Mouse (Mus musculus) adrenal gland, adult 18-20 months (tissue): Measurements from ENCODE around the gene Gps1. TPM values are rescaled to one million over a fixed set of nuclear protein-coding genes. Genes with fewer than 3 reads are reported as not detected.
"Not testable (repeated sequence)": the region's sequence is repeated elsewhere in the genome, so short reads cannot be mapped to it uniquely, and the experiment has no call there.

Experiments
- DNase-seq, 2 experiments: peaks; one replicate each; pipeline ENCODE4 v3.0.0; 2021 to 2022; ENCODE audit warnings: low spot score in 2 of 2
- total RNA-seq, 2 experiments: library from RNA; stranded (reverse); gene quantifications; 1 replicate in 1 of 2; 2 replicates in 1 of 2; pipeline ENCODE4 v1.2.3; 2021

Gps1 gene
- total RNA-seq, 2 experiments from 2014 or later: 118 to 138 TPM

DNA sequence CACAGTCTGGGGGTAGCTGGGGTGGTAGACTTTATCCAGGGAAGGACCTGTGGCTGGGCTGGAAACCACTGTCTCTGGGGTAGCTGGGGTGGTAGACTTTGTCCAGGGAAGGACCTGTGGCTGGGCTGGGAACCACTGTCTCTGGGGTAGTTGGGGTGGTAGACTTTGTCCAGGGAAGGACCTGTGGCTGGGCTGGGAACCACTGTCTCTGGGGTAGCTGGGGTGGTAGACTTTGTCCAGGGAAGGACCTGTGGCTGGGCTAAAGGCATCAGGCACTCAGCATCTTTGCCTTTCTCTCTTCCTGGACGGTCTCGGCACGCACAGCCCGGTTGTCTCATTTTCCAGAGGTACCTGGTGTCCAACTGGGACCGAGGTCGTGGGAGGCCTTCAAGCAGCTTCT lies 2.7 kb upstream of the Gps1 start:
- DNase-seq: not testable (repeated sequence)

DNA sequence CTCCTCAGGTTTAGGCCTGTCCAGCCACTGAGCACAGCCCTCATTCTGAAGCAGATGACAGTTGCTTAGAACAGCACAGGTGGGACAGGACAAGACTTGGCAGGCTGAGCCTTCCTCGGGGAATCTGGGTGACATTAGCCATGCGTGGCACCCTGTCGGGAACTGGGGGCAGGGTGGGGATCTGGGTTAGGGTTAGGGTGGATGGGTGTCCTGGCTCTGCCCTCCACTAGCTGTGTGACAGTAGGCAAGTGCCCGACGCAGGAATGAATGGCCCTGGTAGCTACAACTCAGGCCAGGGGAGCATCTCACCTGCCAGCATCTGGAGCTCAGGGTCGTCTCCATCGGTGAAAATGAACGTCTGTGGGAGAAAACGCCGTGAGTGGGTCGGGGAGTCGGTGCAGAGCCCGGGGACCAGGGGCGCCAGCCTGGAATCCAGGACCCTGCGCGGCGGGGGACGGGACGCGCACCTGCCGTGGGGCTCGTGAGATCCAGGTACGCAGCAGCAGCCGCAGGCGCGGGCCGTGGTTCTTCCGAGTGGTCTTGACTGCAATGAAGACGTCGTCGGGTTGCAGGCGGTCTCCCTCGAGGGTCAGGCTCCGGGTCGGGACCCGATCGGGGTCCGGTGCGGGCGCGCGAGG lies 527 bp upstream of the Gps1 start:
- peak in 1 of 2 experiments; percentile 43 for DNase-seq

DNA sequence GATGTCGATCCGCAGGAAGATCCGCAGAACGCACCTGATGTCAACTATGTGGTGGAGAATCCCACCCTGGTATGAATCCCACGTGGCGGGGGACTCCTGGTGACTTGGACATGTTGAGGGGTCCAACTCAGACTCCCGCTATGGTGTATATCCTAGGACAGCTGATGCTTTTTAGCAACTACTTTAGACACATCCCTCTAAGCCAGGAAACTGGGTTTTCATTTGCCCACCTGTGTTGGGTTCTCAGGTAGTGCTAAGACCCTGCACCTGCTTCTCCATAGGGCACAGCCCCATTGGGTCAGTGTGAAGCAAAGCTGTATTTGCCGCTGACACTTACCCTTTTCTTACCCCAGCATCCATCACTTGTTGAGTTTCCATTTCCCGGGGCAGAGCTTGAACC lies 1.1 kb downstream of the Gps1 start:
- no peak for DNase-seq

DNA sequence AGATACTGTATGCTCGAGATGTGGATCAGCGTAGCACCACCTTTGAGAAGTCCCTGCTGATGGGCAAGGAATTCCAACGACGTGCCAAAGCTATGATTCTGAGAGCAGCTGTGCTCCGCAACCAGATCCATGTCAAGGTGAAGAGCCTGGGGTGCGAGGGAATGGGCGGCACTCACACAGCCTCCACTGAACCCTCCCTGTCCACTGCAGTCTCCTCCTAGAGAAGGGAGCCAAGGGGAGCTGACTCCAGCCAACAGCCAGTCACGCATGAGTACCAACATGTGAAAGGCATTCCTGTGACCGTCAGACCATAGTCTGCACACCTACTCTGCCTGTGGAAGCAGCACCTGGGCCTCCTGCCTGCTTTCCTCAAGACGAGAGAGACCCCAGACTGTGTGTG lies 4.4 kb downstream of the Gps1 start:
- not testable (repeated sequence) for DNase-seq

DNA sequence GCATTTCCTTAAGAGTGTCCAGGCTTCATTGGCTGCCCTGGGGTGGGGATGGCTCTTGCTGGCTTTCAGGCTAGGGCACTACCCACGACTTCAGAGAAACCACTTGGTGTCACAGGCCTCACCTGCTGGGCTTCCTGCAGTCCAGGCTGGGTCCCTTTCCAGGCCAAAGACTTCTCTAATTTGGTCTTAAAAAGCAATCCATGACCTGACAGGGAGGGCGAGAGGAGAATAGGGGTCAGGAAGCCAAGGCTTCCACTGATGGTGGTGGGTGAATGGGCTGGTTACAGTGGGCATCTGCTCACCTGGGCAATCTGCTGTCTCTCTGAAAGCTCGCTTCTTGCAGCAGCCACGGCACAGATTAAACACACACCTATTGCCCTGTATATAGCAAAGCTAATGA lies 5.3 kb downstream of the Gps1 start:
- DNase-seq: no peak

DNA sequence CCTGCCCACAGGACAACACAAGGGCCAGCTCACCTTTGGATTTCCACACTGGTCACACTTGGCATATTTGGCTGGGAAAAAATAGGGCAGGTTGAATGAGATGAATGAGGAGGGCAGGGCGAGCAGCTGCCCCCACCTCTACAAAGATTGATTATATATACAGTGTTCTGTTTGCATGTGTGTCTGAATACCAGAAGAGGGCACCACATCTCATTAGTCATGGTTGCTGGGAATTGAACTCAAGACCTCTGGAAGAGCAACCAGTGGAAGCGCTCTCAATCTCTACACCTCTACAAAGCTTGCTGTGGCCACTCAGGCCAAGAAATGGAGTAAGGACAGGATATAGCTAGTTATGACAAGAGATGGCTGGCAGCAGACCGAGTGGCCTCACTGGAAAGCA lies 5.7 kb downstream of the Gps1 start:
- DNase-seq: no peak

DNA sequence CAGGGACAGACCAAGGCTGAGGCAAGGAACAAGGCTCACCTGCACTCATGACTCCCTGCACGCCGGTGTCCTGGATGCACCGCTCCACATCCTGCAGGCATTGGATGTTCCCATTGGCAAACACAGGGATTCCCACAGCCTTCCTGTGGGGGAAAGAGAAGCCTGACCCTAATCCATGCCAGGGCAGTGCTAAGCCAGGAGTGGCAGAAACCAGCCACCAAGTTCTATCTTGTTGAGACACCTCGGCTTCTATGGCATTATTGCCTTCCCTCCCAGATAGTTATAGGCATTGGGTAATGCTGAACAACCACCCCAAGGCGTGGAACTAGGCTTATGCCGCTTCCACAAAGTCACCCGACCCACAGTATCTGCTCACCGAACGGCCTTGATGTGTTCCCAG lies 8.6 kb downstream of the Gps1 start:
- no peak for DNase-seq

DNA sequence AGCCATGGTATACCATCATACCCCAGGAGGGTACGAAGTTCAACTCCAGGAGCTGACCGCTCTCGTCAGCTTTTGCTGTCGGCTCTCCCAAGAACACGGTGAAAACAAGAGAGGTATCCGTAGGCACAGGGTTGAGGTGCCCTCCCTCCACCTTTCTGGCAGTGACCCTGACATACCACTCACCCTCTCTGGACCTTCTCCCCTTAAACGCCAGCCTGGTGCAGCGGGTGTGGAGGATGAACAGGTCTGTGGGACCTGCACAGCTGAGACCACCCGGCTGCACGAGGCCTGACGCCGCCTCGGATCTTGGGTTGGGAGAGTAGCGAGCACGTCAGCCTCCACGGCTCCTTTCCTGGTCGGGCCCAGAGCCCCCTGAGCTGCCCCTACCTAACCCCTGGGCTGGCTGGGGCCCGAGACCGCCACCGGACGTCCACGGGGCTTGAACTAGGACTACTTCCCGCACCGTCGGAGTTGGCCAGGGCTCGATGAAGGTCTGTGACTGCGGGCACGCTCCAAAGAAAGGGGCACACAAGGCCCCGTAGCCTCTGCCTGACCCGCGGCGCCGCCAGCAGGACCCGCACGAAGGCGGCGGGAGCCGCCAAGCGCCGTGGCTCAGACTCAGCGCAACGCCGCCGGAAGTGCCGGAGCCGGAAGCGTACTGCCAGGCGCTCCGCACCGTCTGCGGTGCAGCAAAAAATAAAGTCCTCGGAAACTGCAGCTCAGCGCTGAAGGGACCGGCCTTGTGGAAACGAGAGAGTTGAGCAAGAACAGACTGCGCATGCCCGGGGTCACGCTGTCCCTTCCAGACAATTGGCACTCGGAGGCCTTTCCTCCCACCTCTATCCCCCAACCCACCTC lies 11.9 kb downstream of the Gps1 start, which contains the start of gene Dus1l:
Gene Dus1l (minus strand): TSS at position 648 of the 858 bp plus-strand sequence.
- peak; percentile 98 to 99 for DNase-seq

DNA sequence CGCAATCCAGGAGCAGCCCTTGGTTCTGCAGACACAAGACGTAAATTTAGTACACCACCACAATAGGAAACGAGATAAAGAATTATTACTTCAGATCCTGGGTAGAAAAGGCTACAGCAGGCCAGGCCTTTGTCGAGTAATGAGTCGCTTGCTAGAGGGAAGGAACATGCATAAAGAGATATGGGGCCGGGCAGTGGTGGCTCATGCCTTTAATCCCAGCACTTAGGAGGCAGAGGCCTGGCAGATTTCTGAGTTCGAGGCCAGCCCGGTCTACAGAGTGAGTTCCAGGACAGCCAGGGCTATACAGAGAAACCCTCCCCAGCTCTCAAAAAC lies 12.5 kb downstream of the Gps1 start:
- no peak for DNase-seq

DNA sequence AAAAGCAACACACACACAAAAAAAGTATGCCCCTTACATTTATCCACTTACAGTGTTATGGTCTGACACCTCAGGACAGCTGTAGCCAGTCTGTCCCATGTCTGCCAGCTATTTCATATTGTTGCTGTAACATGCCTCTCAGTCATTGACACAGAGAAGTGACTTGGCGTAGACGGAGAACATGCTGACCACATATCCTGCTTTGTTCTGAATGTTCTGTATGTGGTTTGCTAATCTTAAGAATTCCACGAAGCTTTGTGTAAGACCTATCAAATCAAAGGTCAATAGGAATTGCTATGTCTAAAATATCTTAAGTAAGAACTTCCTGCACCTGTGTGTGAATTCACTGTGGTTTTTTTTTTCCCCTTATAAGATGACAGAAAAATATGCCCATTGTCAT lies 14.2 kb downstream of the Gps1 start:
- no peak for DNase-seq

DNA sequence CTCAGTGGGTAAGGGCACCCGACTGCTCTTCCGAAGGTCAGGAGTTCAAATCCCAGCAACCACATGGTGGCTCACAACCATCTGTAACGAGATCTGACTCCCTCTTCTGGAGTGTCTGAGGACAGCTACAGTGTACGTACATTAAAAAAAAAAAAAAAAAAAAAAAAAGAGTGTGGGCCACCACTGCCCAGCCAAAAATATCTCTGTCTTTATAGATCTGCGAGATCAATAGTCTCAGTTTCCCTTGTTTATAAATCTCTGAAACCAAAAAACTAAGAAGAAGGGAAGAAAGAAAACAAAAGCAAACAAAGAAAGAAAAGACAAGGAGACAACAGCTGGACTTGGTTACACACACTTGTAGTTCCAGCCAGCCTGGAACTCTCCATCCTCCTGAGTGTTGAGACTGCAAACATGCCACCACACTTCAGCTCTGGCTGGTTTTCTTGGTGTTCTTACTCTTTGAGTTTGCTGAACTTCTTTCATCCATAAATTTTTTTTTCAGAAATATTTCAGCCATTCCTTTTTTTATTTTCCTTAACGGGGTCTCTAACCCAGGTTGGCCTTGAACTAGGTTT lies 15.3 kb downstream of the Gps1 start:
- DNase-seq: no peak

DNA sequence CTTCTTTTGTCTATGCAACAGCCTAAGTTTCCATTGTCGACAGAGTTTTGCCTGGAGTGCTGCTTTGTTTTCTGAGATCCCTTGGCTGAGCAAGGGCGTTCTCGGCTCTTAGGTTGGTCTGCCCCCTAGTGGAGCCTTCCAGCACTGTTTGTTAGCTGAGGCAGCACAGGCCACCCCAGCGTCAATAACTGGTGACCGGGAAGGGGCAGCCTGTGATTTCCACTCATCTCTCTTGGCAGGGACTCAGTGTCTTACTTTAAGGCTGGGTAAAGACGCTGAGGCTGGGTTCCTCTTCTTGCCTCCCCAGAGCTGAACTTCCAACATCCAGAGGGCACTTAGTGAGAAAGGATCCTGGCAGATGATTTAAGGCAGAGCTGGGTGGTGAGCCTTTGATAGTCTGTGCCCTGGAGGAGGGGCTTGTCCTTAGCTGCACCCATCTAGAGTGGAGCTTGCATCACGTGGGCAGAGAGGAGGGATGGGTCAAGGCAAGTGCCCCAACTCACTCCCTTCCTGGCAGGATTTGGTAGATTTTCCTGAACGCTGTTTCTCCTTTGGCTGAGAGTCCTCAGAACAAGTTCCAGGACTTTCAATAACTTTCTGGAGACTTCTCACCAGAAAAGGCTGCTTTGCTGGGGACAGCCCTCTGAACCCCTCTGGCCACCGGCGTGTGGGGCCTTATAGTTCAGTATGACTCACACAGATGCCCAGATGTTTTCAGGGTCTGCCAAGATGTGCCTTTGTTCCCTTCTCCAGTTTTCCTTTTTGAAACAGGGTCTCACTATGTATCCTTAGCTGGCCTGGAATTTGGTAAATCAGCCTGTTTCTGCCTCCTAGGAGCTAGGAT lies 16.2 kb downstream of the Gps1 start:
- peak; percentile 88 to 90 for DNase-seq

DNA sequence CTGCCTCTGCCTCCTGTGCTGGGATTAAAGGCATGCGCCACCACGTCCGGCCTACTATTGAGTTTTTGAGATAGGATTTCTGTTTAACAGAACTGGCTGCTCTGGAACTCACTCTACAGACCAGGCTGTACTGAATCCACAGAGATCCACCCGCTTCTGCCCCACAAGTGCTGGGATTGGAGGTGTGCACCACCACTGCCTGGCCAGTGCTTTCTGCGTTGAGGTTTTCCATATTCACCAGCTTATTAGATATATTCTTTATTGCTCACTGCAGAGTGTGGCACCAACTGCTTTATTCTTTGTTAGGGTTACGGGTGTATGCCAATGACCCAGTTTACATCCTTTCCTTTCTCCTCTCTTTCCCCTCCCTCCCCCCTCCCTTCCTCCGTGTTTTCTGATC lies 20.2 kb downstream of the Gps1 start:
- DNase-seq: no peak

DNA sequence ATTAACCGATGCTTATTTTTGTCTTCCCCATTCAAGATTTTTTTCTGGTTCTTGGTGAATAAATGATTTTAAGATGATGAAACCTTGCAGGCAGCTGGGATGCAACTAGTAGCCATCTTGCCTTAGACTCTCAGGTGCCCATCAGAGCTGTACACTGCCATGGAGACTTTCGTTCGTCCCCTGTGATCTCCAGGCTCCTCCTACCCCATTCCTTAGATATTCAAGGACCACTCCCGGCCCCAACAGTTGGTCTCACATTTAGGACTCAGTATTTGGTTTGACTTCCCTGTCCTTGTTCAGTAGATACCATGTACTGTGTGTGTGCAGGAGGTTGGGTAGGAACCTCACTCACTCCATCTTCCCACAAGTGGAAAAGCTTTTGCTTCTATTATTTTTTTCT lies 20.7 kb downstream of the Gps1 start:
- DNase-seq: no peak

DNA sequence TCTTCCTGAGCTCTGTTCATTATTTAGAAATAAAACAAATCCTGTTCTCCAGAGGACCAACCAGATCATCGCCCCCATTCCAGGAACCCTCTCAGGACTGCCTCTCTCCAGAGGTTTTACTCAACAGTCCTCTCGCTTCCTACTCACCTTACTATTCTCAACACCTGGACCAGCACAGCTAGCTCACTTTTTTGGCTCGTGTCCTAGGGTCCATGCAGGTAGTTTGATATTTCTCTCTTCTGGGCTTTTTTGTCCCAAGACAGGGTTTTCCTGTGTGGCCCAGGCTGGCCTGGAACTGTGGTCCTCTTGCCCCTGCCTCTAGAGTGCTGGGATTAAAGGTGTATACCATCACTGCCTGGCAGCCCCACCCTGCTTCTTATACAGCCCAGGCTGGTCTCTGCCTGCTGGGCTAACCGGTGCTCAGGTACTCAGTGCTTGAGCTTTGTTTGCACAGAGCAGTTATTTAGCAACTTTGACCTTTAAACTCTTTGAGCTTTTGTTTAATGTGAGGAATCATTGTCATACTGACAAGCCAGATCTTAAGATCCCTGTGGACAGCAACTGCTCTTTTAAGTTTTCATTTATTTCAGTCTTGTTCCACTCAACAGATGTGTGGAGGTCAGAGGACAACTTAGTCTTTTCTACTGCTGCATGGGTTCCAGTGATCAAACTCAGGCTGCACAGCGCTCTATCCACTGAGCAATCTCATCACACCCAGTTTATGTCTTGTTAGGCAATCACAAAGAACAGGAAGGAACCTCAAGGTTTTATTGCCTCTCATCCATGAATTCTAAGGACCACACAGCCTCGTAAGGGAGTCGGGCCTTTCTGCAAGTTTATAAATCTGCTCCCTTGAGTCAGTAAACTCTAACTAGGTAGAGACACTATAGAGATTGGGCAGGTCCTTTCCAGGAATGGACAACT lies 21.6 kb downstream of the Gps1 start:
- DNase-seq: no peak

DNA sequence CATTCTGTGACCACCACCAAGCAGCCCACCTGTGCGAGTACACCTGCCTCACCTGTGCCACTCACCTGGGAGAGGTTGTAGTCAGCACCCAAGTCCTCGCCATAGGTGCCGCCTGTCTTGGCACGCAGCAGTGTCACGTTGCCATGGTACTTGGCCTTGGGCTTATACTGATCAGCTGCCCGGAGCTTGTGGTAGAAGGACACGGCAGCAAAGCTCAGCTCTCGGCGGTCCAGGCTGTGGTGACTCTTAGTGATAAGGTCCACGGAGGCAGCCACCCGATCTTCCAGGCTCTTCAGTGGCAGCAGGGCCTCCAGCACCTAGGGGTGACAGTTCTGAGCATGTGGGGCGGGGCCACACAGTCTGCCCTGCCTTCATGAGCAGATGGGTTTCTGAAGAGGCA lies 23.9 kb downstream of the Gps1 start:
- DNase-seq: no peak

DNA sequence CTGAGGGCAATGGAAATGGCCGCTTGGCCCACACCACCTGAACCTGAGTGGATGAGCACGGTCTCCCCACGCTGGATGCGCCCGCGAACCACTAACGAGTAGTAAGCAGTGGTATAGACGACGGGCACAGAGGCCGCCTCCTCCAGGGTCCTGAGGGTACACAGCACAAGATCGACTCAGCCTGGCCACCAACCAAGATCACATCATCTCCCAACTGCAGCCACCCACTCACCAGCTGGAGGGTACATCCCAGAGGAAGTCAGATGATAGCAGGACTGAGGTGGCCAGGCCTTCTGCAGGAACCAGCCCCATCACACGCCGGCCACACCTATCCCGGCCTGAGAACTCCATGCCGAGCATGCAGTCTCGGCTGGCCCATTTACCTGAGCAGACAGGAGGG lies 28.0 kb downstream of the Gps1 start:
- DNase-seq: no peak

DNA sequence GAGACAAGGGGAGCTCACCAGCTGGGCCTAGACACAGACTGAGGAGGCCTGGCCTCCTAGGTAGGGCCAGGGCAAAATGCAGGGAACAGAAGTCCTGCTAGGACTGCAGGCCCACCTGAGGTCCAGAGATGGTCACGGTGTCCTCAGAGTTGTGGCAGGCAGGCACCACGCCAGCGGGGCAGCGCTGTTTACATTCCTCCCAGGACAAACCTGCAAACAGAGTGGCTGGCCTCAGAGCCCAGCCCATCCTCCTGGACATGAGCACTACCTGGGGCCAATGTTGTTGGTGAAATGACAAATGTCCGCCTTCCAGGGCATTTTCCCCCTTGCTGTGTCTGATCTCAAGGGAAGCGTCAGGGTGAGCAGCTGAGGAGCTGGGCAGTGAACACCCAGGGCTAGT lies 33.3 kb downstream of the Gps1 start:
- DNase-seq: no peak

DNA sequence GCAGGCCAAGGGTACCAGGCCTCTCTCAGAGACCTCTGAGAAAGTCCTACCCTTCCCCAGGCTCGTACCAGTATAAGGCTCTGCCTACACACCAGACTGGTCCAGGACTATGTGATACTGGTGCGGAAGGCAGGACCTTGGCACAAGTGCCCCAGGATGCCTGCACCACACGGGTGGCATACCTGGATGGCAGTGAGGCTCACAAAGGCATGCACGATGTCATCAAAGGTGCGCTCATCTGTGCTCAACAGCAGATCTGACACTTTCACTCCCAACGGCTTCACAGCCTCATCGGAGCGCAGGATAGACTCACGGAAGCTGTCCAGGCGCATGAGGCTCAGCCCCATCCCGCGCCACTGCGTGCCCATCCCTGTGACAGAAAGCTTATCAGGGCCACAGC lies 34.2 kb downstream of the Gps1 start:
- DNase-seq: no peak

DNA sequence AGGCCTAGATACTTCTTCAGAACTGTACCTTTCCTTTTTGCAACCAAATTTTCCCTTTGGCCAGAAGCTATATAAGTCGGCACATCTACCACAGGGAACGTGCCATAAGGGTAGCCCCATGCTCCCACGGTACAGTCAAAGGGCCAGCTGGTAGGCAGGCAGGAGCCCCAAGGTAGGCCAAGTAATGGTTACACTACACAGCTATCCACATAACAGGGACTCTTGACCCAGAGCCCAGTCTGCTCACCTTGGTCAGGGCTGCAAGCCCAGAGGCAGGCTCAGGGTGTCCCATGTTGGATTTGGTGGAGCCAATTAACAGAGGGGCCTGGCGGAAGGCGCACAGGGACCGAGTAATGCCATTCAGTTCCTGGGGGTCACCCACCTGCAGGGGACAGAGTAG lies 35.5 kb downstream of the Gps1 start:
- DNase-seq: no peak
